Mouse (Mus musculus) monocyte, adult 59 days (primary cell): ENCODE measurements around the gene E130309D02Rik. TPM values are rescaled to one million over a fixed set of nuclear protein-coding genes. Genes with fewer than 3 reads are reported as not detected.

ENCODE experiments used
- total RNA-seq, 2 experiments: library from RNA; stranded (reverse); gene quantifications; one replicate each; pipeline ENCODE4 v1.2.4; 2023

The E130309D02Rik gene
- 10 to 100 TPM; 25.0 to 28.0 TPM for total RNA-seq

DNA sequence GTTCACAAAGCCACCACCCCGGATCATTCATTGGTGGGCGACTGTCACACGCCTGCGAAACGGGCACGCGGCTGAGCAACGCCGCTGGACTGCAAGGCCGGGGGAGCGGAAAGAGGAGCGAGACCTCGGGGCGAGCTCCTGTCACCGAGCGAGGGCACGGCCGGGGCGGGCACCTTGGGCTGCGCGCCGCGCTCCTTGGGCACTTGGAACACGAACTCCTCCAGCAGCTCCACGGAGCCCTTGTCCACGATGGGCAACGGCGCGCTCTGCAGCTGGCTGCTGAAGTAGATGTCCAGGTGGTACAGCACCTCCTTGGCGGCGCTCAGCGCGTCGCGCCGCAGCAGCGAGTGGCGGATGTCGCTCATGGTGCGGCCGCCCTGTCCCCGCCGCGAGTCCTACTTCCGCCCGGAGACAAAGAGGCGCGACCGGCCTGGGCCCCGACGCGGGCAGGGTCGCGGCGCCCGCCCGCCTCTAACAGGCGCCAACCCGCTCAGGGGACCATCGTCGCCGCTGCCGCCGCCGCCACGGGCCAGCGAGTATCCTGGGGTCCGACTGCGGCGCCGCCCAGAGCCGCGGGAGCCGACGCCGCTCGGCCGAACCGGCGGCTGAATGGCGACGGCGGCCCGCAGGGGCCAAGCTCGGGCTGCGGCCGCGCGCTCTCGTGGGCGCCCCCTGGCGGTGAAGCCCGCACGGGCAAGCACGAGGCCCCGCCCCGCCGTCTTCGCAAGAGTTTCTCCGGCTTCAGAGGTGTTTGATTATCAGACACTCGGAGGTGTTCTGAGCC lies at the start of gene E130309D02Rik:
Gene E130309D02Rik (minus strand): TSS at position 631 of the 784 bp plus-strand sequence.

DNA sequence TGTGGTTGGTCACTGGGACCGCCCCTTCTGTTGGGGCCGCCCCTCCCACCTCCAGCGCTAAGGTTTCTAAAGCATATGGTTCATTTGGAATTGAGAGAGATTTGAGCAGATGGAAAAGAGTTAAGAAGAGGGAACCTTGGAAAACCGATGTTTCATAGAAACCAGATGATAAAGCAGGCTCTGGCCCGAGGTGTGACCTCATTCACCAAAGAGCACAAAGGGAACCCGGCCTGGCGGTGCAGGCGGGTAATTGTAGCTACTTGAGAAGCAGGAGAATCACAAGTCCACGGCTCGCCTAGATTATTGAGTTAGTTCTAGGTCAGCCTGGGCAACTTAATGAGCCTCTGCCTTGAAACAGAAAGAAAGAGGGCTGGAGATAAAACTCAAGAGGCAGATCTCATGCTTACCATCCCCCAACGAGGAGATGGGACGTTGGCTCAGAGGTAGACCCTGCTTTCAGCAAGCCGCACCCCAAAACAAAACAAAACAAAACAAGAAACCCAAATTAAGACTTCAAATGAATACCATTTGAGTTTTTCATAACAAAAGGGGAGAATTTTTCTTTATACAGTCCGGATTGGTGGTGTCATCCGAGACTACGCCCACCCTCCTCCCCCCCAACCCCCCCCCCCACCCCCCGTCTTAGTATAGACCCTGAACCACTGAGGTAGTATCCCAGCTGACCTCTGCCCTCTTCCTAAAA lies 41.7 kb upstream of the E130309D02Rik start, which contains the start of gene Grid2ip:
Gene Grid2ip (plus strand): TSS at position 653 of the 703 bp plus-strand sequence.

DNA sequence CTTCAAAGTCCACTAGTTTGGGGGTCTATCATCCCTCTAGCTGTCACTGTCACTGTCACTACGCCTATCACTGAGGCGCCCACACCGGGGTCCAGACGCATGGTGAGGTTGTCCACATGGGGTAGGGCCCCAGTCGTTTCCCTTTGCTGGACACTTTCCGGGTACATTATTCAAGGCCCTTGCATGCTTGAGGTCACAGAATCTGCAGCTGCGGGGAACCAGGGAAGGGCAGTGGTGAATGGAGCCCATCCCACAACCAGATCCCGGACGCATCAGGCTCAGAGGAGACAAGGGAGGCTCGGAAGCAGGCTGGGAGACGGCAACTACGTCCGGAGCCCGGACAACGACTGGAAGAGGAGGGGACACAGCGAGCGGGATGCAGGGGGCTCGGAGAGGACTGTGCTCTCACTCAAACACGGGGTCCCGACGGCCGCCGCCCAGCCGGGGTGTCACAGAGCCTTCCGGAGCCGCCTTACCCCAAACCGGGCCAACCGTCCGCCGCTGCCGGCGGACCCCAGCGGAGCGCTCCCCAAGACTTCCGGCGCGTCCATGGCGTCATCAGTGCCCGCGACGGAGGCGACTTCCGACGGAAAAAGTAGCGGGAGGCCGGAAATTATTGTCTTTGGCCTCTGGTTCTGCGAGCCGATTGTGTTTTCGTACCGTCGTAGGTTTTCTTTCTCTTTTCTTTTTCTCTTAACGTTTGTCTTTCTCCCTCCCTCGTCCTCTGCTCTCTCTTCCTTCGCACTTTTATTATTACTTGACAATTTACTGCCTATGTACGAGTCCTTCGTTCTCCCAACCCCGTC lies 13.7 kb upstream of the E130309D02Rik start, which contains the start of gene Zdhhc4:
Gene Zdhhc4 (minus strand): TSS at position 567 of the 806 bp plus-strand sequence.

DNA sequence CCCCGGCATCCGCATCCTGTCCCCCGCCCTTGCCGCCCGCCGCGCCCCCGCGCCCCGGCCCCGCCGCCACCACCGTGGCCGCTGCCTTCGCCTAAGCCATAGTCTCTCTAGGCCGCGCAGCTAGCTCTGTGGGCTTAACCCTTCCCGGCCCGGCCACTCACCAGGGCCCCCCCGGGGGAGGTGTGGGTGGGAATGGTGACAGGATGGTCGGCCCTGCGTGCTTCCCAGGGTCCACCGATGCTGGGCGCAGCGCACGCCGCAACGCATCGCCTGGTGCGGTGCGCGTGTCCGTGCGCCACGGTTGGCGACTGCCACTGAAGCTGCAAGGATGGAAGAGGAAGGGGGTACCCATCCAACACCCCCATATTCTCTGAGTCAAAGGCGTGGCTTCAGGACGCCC lies 21.8 kb downstream of the E130309D02Rik start, which contains the start of gene Zfp853:
Gene Zfp853 (minus strand): TSS at position 220 of the 400 bp plus-strand sequence.

GRCm38 (mm10) chr5:143269363-143270150 lies 45.6 kb downstream of the E130309D02Rik start, which contains the start of gene Zfp316:
TSS of gene Zfp316 (minus strand) at chr5:143270022.

Other genes starting within 250 kb of the E130309D02Rik start
- 100 to 1,000 TPM in 1 of 2 experiments, 10 to 100 TPM in 1; 91.9 to 101 TPM for gene Rnf216, start 202.4 kb downstream of the E130309D02Rik start, total RNA-seq
- under 1 TPM; 0.15 to 0.29 TPM for gene Olfr718-ps1, start 167.8 kb downstream of the E130309D02Rik start, total RNA-seq
- 10 to 100 TPM in 1 of 2 experiments, 1 to 10 TPM in 1; 8.5 to 10.3 TPM for gene Rbak, start 134.6 kb downstream of the E130309D02Rik start, total RNA-seq
- not detected for gene Spdye4b, start 134.3 kb downstream of the E130309D02Rik start, total RNA-seq
- not detected for gene Spdye4a, start 88.5 kb downstream of the E130309D02Rik start, total RNA-seq
- gene Zfp12, start 80.2 kb downstream of the E130309D02Rik start, total RNA-seq, result 10 to 100 TPM; 15.2 to 17.1 TPM
- 1 to 10 TPM; 2.5 to 3.5 TPM for gene Zfp316, start 45.3 kb downstream of the E130309D02Rik start, total RNA-seq
- gene Zfp853, start 21.7 kb downstream of the E130309D02Rik start, total RNA-seq, result under 1 TPM; 0.26 to 0.30 TPM
- 10 to 100 TPM; 42.1 to 45.4 TPM for gene Zdhhc4, start 13.9 kb upstream of the E130309D02Rik start, total RNA-seq
- gene Grid2ip, start 42.0 kb upstream of the E130309D02Rik start, total RNA-seq, result not detected
- 10 to 100 TPM; 52.1 to 55.1 TPM for gene Kdelr2, start 88.5 kb upstream of the E130309D02Rik start, total RNA-seq
- 10 to 100 TPM; 63.3 to 68.8 TPM for gene Daglb, start 149.2 kb upstream of the E130309D02Rik start, total RNA-seq
- 100 to 1,000 TPM; 580 to 628 TPM for gene Rac1, start 212.7 kb upstream of the E130309D02Rik start, total RNA-seq